Mouse (Mus musculus) kidney, embryonic 16.5 days (tissue): ENCODE data around the gene Tmem259. TPM values are rescaled to one million over a fixed set of nuclear protein-coding genes. Genes with fewer than 3 reads are reported as not detected.
A peak's percentile ranks its signal among the peaks of the same experiment; 100 is the strongest.

Source experiments
- ATAC-seq: fragments of 200-750 bp; cut with Nextera tagmentation; 2 replicates; pipeline ENCODE4 v1.8.0; 2017; ENCODE audit warnings: moderate TSS enrichment; ENCODE audit not compliant: low FRiP score, low TSS enrichment
- H3K27ac ChIP-seq: fragments of 300-500 bp; sonication (generic); 2 replicates; pipeline ENCODE4 v1.5.1; 2014; ENCODE audit warnings: low read length
- H3K27me3 ChIP-seq: fragments of 300-500 bp; sonication (generic); 2 replicates; pipeline ENCODE4 v1.6.1; 2014; ENCODE audit warnings: low read length, control low read depth, mixed read lengths; ENCODE audit not compliant: insufficient read depth
- H3K36me3 ChIP-seq: fragments of 300-500 bp; sonication (generic); 2 replicates; pipeline ENCODE4 v1.6.1; 2014; ENCODE audit warnings: low read length, control low read depth, mixed read lengths; ENCODE audit not compliant: insufficient read depth
- H3K4me1 ChIP-seq: fragments of 300-500 bp; sonication (generic); 2 replicates; pipeline ENCODE4 v1.6.1; 2014; ENCODE audit warnings: low read length, control low read depth, mixed read lengths; ENCODE audit not compliant: insufficient read depth
- H3K4me2 ChIP-seq: fragments of 300-500 bp; sonication (generic); replicated peaks from 2 replicates; pipeline ENCODE4 v1.6.1; 2014; ENCODE audit warnings: low read depth, low read length
- H3K4me3 ChIP-seq: fragments of 300-500 bp; sonication (generic); 2 replicates; pipeline ENCODE4 v1.5.1; 2014; ENCODE audit warnings: mild to moderate bottlenecking, low read length
- H3K9ac ChIP-seq: fragments of 300-500 bp; sonication (generic); replicated peaks from 2 replicates; pipeline ENCODE4 v1.6.1; 2014; ENCODE audit warnings: low read length
- H3K9me3 ChIP-seq: fragments of 300-500 bp; sonication (generic); 2 replicates; pipeline ENCODE4 v1.6.1; 2016; ENCODE audit warnings: low read length, control low read depth
- WGBS: fragments of 180-500 bp; shearing (Covaris S2); extraction: QIAGEN DNeasy Blood & Tissue Kit; methylation state at CpG from one replicate; pipeline ENCODE4 v1.1.7; 2014; 5-methylcytosine and 5-hydroxymethylcytosine counted together
- polyA plus RNA-seq: library from polyadenylated mRNA; unstranded; fragments of >200 nt; fragmentation: Nextera tagmentation; extraction: Ambion mirVana; gene quantifications from 2 replicates; pipeline ENCODE4 v1.2.1, GENCODE M21; 2015

Tmem259 gene
- polyA plus RNA-seq, 1 experiment from 2014 or later = 11.2 TPM

DNA sequence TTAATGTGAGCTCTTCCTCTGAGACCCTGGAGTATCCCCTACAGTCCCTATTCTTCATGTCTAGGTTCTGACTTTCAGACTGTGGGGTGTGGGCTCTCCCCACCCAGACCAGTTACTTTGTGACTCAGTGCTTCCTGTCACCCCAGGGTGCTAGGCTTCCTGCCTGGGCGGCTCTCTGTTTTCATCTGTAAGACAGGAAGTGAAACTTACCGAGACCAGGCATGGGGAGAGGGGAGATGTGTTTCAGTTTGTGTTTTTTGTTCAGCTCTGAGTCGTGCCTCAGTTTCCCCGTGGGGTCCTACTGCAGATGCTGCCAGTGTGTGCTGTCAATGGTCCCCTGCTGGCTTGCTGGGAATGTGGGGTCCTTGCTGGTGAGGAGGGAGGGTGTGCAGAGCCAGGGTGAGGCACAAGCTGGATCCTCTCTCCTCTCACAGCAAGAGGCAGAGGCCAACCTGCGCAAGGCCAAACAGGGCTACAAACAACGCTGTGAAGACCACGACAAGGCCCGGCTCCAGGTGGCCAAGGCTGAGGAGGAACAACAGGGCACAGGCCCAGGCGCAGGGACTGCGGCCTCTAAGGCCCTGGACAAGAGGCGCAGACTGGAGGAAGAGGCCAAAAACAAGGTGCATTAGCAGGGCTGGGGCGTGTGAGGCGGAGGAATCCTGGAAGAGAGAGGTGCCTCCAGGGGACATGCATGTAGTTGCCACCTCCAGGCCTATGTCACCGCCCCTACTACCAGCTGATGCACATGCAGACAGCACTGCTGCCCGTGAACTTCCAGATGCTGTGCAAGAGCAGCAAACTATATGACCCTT, 40.3 kb upstream of the Tmem259 start:
- no peak overlapping the region for H3K4me2 ChIP-seq
- 78% methylated on average over 15 of the region's 15 CpGs for whole genome bisulfite sequencing
- no peaks in the 10 kb centered on the region for H3K36me3 ChIP-seq
- H3K4me3 ChIP-seq = no peak overlapping the region
- H3K27ac ChIP-seq = no peak overlapping the region
- ATAC-seq = no peak
- no peak overlapping the region for H3K9ac ChIP-seq
- peaks cover 6% of the 10 kb centered on the region; the same call in 1 of the 2 replicates for H3K4me1 ChIP-seq
- H3K27me3 ChIP-seq = no peaks in the 10 kb centered on the region
- no peaks in the 10 kb centered on the region for H3K9me3 ChIP-seq

DNA sequence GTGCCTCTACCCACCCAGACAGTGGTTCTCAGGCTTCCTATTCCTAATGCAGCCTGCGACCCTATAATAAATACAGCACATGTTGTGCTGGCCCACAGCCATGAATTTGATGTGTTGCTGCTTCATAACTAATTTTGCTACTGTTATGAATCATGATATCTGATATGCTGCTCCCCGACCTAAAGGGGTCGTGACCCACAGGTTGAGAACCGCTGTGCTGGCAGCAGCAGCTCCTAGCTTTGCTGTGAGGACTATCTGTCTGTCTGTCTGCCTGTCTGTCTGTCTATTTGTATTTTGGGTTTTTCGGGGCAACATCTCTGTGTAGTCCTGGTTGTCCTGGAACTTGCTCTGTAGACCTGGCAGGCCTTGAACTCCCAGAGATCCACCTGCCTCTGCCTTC, 39.6 kb upstream of the Tmem259 start:
- no peak overlapping the region for H3K9ac ChIP-seq
- no peaks in the 10 kb centered on the region for H3K27me3 ChIP-seq
- no peak overlapping the region for H3K4me2 ChIP-seq
- H3K4me3 ChIP-seq = no peak overlapping the region
- no peak overlapping the region for H3K27ac ChIP-seq
- no peaks in the 10 kb centered on the region for H3K36me3 ChIP-seq
- WGBS = 76% methylated on average over 5 of the region's 5 CpGs
- no peak for ATAC-seq
- peaks cover 12% of the 10 kb centered on the region for H3K4me1 ChIP-seq
- no peaks in the 10 kb centered on the region for H3K9me3 ChIP-seq

DNA sequence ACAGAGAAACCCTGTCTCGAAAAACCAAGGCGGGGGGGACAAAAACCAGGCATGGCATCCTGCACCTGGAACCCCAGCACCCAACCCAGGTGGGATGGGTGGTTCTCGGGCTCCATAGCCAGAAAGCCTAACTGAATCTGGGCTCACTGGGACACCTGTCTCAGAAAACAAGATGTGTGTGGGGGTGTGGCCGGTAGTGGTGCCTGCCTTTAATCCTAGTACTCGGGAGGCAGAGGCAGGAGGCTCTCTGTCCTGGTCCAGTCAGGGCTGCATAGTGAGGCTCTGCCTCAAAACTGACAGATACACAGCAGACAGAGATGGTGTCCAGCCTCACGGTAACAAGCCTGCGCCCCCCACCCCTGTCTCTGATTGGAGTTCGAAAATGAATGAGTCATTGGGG, 38.7 kb upstream of the Tmem259 start:
- H3K27me3 ChIP-seq = no peaks in the 10 kb centered on the region
- H3K9me3 ChIP-seq = no peaks in the 10 kb centered on the region
- no peak overlapping the region for H3K4me3 ChIP-seq
- ATAC-seq = no peak
- peaks cover 16% of the 10 kb centered on the region for H3K4me1 ChIP-seq
- no peak overlapping the region for H3K4me2 ChIP-seq
- no peak overlapping the region for H3K27ac ChIP-seq
- H3K9ac ChIP-seq = no peak overlapping the region
- no peaks in the 10 kb centered on the region for H3K36me3 ChIP-seq
- 94% methylated on average over 8 of the region's 8 CpGs for WGBS

DNA sequence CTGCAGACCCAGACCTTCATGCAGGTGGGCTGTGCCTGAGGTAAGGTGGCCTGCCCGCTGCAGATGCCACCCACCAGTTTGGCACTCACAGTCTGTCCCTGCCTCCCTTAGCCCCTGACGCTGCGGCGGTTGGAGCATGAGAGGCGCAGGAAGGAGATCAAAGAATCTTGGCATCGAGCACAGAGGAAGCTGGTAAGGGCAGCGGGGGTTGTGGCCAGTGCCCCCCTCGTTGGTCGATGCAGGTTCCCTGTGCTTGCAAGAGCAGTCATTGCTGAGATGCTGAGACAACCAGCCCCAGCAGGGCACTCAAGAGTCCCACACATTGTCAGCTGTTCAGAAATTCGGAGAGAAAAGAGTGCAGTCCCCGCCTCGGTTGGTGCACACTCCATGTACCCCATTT, 38.0 kb upstream of the Tmem259 start:
- Histone ChIP-seq H3K4me1 (peaks cover 16% of the 10 kb centered on the region), H3K9ac (no peak overlapping the region), H3K27ac (no peak overlapping the region), H3K36me3 (no peaks in the 10 kb centered on the region), H3K27me3 (no peaks in the 10 kb centered on the region), H3K4me3 (no peak overlapping the region), H3K9me3 (no peaks in the 10 kb centered on the region), H3K4me2 (no peak overlapping the region)
- WGBS = 90% methylated on average over 12 of the region's 12 CpGs
- ATAC-seq = no peak

DNA sequence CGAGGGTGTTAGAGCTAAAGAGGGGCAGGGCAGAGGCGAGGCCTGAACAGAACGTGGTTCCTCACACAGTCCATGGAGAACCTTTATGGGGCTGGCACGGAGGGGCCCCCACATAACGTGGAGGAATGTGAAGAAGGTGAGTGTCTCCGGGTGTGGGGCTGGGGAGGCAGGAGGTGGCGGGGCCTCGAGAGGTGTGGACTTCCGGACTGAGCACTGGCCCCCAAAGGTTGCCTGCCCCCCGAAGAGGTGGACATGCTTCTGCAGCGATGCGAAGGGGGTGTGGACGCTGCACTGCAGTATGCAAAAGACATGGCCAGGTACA, 37.2 kb upstream of the Tmem259 start:
- no peaks in the 10 kb centered on the region for H3K9me3 ChIP-seq
- WGBS = 83% methylated on average over 11 of the region's 13 CpGs
- H3K9ac ChIP-seq = no peak overlapping the region
- H3K27ac ChIP-seq = no peak overlapping the region
- H3K4me2 ChIP-seq = no peak overlapping the region
- no peaks in the 10 kb centered on the region for H3K27me3 ChIP-seq
- H3K36me3 ChIP-seq = no peaks in the 10 kb centered on the region
- H3K4me3 ChIP-seq = no peak overlapping the region
- peaks cover 16% of the 10 kb centered on the region for H3K4me1 ChIP-seq
- no peak for ATAC-seq

DNA sequence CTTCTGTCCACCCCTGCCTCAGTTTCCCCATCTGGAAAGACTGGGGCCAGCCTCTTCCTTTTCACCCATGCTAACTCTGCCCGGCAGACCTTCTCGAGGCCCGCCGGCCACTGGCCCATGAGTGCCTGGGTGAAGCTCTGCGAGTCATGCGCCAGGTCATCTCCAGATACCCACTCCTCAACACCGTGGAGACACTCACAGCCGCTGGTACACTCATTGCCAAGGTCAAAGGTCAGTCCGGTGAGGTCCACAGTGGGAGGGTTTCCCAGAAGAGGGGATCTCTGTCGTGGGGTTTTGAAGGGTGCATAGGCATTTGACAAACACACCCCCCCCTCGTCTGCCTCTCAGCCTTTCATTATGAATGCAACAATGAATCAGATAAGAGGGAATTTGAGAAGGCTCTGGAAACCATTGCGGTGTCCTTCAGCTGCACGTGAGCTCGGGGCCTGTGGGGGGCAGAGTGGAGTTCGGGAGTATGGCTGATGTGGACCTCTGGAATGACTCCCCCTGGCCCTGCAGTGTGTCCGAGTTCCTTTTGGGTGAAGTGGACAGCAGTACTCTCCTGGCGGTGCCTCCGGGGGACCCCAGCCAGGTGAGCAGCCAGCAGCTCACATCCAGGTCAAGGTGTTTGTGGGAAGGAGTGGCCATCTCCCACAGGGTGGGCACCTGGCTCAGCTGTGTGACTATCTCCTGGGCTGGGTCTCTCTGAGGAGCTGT, 36.6 kb upstream of the Tmem259 start:
- Histone ChIP-seq H3K27me3 (0 out of 2 replicates have a peak, but pooled peaks cover 3% of the 10 kb centered on the region), H3K27ac (no peak overlapping the region), H3K9ac (no peak overlapping the region; the same call in 1 of the 2 replicates), H3K9me3 (no peaks in the 10 kb centered on the region), H3K4me2 (peak overlapping the region; percentile 49), H3K36me3 (no peaks in the 10 kb centered on the region), H3K4me3 (peak overlapping the region; percentile 41), H3K4me1 (peaks cover 16% of the 10 kb centered on the region)
- ATAC-seq = no peak
- WGBS = 81% methylated on average over 18 of the region's 18 CpGs

DNA sequence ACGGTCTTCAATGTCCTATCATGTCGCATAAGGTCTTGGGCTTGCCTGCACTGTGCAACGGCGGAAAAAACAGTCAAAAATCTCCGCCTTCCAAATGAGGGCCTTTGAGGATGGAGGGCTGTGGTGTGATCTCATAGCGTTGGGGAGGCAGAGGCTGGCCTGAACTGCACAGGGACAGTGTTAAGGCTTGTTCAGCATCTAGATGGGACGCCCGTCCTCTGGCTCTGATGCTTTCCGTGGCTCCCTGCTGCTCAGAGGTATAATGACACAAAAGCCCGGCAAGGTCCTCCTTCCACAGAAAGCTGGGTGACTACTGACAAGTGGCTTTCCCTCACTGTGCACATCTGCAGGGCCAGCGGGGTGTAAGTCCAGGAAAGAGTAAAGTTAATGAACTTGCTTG, 36.1 kb upstream of the Tmem259 start:
- no peak for ATAC-seq
- peak overlapping the region; percentile 48 for H3K9ac ChIP-seq
- H3K4me2 ChIP-seq = peak overlapping the region; percentile 49
- H3K36me3 ChIP-seq = no peaks in the 10 kb centered on the region
- H3K4me1 ChIP-seq = peaks cover 16% of the 10 kb centered on the region
- no peaks in the 10 kb centered on the region for H3K9me3 ChIP-seq
- H3K27me3 ChIP-seq = peaks cover 9% of the 10 kb centered on the region; the same call in 1 of the 2 replicates
- 39% methylated on average over 11 of the region's 11 CpGs for WGBS
- H3K4me3 ChIP-seq = peak overlapping the region; percentile 41
- H3K27ac ChIP-seq = peak overlapping the region; percentile 71; the same call in 1 of the 2 replicates

DNA sequence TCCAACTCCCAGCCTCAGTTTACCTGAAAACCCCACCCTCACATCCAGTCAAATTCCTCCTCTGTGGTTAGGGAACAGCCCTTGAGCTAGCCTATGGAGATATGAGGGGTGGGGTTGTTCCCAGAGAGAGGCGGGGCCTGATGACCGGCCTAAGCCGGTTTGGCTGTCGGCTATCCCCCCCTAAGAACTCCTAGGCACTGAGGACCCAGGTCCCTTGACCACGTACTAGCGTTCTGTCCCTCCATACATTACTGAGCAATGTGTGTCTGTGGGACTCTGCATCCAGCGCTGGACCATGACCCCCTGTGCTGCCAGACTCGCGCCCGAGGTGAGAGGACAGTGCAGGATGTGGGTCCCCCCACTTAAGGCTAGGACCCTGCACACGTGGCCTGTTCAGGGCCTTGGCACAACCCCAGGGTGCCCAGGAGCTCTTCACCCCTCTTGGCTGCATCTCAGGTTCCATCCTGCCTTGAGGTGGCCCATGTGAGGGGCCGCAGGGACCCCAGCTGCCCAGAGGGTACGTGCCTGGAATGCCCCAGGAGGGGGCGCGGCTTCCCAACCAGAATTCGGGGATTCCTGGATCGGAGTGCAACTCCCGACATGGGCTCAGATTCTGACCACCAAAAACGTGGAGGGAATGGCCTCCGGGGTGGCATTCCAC, 35.5 kb upstream of the Tmem259 start:
- Histone ChIP-seq H3K4me1 (peaks cover 16% of the 10 kb centered on the region), H3K27ac (peak overlapping the region; percentile 71)
- WGBS = 10% methylated on average over 20 of the region's 20 CpGs

DNA sequence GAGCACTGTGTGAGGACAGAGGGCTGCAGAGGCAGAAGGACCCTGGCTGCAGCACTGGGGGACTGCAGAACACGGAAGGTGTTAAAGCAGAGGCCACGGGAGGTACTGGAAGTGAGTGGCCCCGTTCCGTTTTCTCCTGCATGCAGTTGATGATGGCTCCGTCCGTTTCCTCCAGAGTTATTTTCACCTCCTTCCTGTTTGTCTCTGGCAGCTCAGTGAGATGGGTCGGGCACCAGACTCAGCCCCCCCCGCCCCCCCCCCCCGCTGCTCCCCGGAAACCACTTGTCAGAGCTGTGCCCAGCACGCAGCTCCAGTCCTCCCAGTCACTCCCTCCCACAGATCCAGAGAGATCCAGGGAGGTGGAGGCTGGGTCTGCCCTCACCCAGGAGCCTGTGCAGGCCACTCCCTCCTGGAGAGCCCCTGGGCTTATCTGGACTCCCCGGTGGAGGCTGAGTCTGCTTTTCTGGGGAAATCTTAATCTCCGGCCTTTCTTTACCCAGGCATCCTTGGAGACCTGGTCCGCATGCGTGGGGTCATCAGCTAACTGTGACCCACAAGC, 34.7 kb upstream of the Tmem259 start:
- Histone ChIP-seq H3K4me2 (peak overlapping the region; percentile 49), H3K4me3 (peak overlapping the region; percentile 41), H3K9ac (peak overlapping the region; percentile 48), H3K9me3 (no peaks in the 10 kb centered on the region), H3K4me1 (peaks cover 19% of the 10 kb centered on the region), H3K27me3 (peaks cover 23% of the 10 kb centered on the region), H3K27ac (peak overlapping the region; percentile 71), H3K36me3 (no peaks in the 10 kb centered on the region)
- 5% methylated on average over 12 of the region's 15 CpGs for WGBS
- ATAC-seq = peak; percentile 67

More for the DNA sequence above, 35.5 kb upstream of the Tmem259 start:
- Histone ChIP-seq H3K36me3 (no peaks in the 10 kb centered on the region), H3K9me3 (no peaks in the 10 kb centered on the region), H3K4me2 (peak overlapping the region; percentile 49), H3K9ac (peak overlapping the region; percentile 48), H3K4me3 (peak overlapping the region; percentile 41), H3K27me3 (peaks cover 15% of the 10 kb centered on the region)
- ATAC-seq = peak; percentile 69; the same call in 1 of the 2 replicates
